Mouse (Mus musculus) kidney, adult 8-10 months (tissue): ENCODE measurements at regions not wholly inside any gene's neighbourhood (a gene's known extent, or its start where the extent isn't known, plus 50 kb on each side); places are given as distances from the start of the nearest gene placed in this dataset.

Source experiments
- DNase-seq, 2 experiments: peaks; one replicate each; pipeline ENCODE4 v3.0.0; 2022

- DNase-seq: no peak
Measured at GRCm38 (mm10) chr14:62191624-62192023, 100.8 kb upstream of the Rnaseh2b start.

GRCm38 (mm10) chr14:62192814-62193213 lies 99.6 kb upstream of the Rnaseh2b start:
- DNase-seq: no peak

- DNase-seq: no peak
Measured at GRCm38 (mm10) chr14:62193371-62193770, 99.0 kb upstream of the Rnaseh2b start.

- DNase-seq: no peak
Measured at GRCm38 (mm10) chr14:62196776-62197175, 95.6 kb upstream of the Rnaseh2b start.

GRCm38 (mm10) chr14:62198476-62199190 lies 93.8 kb upstream of the Rnaseh2b start:
- peak; percentile 1 to 11 for DNase-seq

- no peak for DNase-seq
Measured at GRCm38 (mm10) chr14:62215071-62215470, 77.3 kb upstream of the Rnaseh2b start.

GRCm38 (mm10) chr14:62216995-62217394 lies 75.4 kb upstream of the Rnaseh2b start:
- DNase-seq: no peak

GRCm38 (mm10) chr14:62217971-62218370 lies 74.4 kb upstream of the Rnaseh2b start:
- DNase-seq: no peak

- DNase-seq: no peak
Measured at GRCm38 (mm10) chr14:62218716-62219115, 73.7 kb upstream of the Rnaseh2b start.

- no peak for DNase-seq
Measured at GRCm38 (mm10) chr14:62220770-62221169, 71.6 kb upstream of the Rnaseh2b start.
